Mouse (Mus musculus): ENCODE measurements around the gene Pitx3.
"Not testable (repeated sequence)": the region's sequence is repeated elsewhere in the genome, so short reads cannot be mapped to it uniquely, and the experiment has no call there.

The Pitx3 gene

GRCm38 (mm10) chr19:46131694-46132525 is 16.2 kb downstream of the Pitx3 start, which contains the start of gene Elovl3:
Elovl3 (plus strand) TSS chr19:46131897.
- DNase-seq, result no peak

GRCm38 (mm10) chr19:46131283-46131682 is 16.8 kb downstream of the Pitx3 start:
- DNase-seq, result no peak

- not testable (repeated sequence) for DNase-seq
Measured at GRCm38 (mm10) chr19:46129737-46130136, 18.4 kb downstream of the Pitx3 start.

GRCm38 (mm10) chr19:46126301-46126700 is 21.8 kb downstream of the Pitx3 start:
- no peak for DNase-seq

GRCm38 (mm10) chr19:46124651-46125050 is 23.5 kb downstream of the Pitx3 start:
- DNase-seq, result no peak

GRCm38 (mm10) chr19:46123876-46124275 is 24.2 kb downstream of the Pitx3 start:
- DNase-seq, result no peak

- no peak for DNase-seq
Measured at GRCm38 (mm10) chr19:46120872-46121271, 27.3 kb downstream of the Pitx3 start.

- no peak for DNase-seq
Measured at GRCm38 (mm10) chr19:46119458-46119857, 28.7 kb downstream of the Pitx3 start.

- DNase-seq, result no peak
Measured at GRCm38 (mm10) chr19:46114617-46115016, 33.5 kb downstream of the Pitx3 start.

- DNase-seq, result no peak
Measured at GRCm38 (mm10) chr19:46110781-46111180, 37.3 kb downstream of the Pitx3 start.

- DNase-seq, result no peak
Measured at GRCm38 (mm10) chr19:46110214-46110613, 37.9 kb downstream of the Pitx3 start.

GRCm38 (mm10) chr19:46104187-46104557 is 44.0 kb downstream of the Pitx3 start:
- no peak for DNase-seq

- DNase-seq, result no peak
Measured at GRCm38 (mm10) chr19:46103437-46104186, 44.5 kb downstream of the Pitx3 start.

- no peak for DNase-seq
Measured at GRCm38 (mm10) chr19:46099561-46099960, 48.6 kb downstream of the Pitx3 start.

- DNase-seq, result no peak
Measured at GRCm38 (mm10) chr19:46096396-46096795, 51.7 kb downstream of the Pitx3 start.

- DNase-seq, result no peak
Measured at GRCm38 (mm10) chr19:46095291-46095690, 52.8 kb downstream of the Pitx3 start.

GRCm38 (mm10) chr19:46094144-46094543 is 54.0 kb downstream of the Pitx3 start:
- no peak for DNase-seq

GRCm38 (mm10) chr19:46091641-46092040 is 56.5 kb downstream of the Pitx3 start:
- DNase-seq, result no peak

- no peak for DNase-seq
Measured at GRCm38 (mm10) chr19:46087871-46088270, 60.3 kb downstream of the Pitx3 start.

- peak; percentile 48 for DNase-seq
Measured at GRCm38 (mm10) chr19:46086337-46086736, 61.8 kb downstream of the Pitx3 start.

Measured in thymus, postnatal 25 days (tissue).